Mouse (Mus musculus) limb, embryonic 13.5 days (tissue): Measurements from ENCODE around the gene Lrrc10b. TPM values are rescaled to one million over a fixed set of nuclear protein-coding genes. Genes with fewer than 3 reads are reported as not detected.

ENCODE experiments used
- ATAC-seq: fragments of 200-750 bp; cut with Nextera tagmentation; 2 replicates; pipeline ENCODE4 v1.8.0; 2017; ENCODE audit warnings: low read depth, moderate number of reproducible peaks, moderate TSS enrichment; ENCODE audit not compliant: low FRiP score
- H3K27ac ChIP-seq: fragments of 300-500 bp; sonication (generic); 2 replicates; pipeline ENCODE4 v1.5.1; 2015; ENCODE audit warnings: inconsistent platforms, mild to moderate bottlenecking, moderate library complexity
- H3K27me3 ChIP-seq: fragments of 300-500 bp; sonication (generic); 2 replicates; pipeline ENCODE4 v1.6.1; 2015; ENCODE audit warnings: mild to moderate bottlenecking, inconsistent platforms
- H3K36me3 ChIP-seq: fragments of 300-500 bp; sonication (generic); 2 replicates; pipeline ENCODE4 v1.6.1; 2015; ENCODE audit warnings: inconsistent platforms, mild to moderate bottlenecking, moderate library complexity
- H3K4me1 ChIP-seq: fragments of 300-500 bp; sonication (generic); 2 replicates; pipeline ENCODE4 v1.6.1; 2015; ENCODE audit warnings: inconsistent platforms
- H3K4me2 ChIP-seq: fragments of 300-500 bp; sonication (generic); replicated peaks from 2 replicates; pipeline ENCODE4 v1.6.1; 2015; ENCODE audit warnings: inconsistent platforms, mild to moderate bottlenecking, moderate library complexity
- H3K4me3 ChIP-seq: fragments of 300-500 bp; sonication (generic); 2 replicates; pipeline ENCODE4 v1.5.1; 2015; ENCODE audit warnings: moderate library complexity, mild to moderate bottlenecking, inconsistent platforms
- H3K9ac ChIP-seq: fragments of 300-500 bp; sonication (generic); 2 replicates; pipeline ENCODE4 v1.6.1; 2015; ENCODE audit warnings: mild to moderate bottlenecking, inconsistent platforms
- H3K9me3 ChIP-seq: fragments of 300-500 bp; sonication (generic); 2 replicates; pipeline ENCODE4 v1.6.1; 2016; ENCODE audit warnings: inconsistent platforms
- WGBS: fragments of 180-500 bp; shearing (Covaris S2); methylation state at CpG from one replicate; pipeline ENCODE4 v1.1.7; 2015; 5-methylcytosine and 5-hydroxymethylcytosine counted together
- polyA plus RNA-seq: library from polyadenylated mRNA; unstranded; fragments of >200 nt; fragmentation: Nextera tagmentation; extraction: Ambion mirVana; gene quantifications from 2 replicates; pipeline ENCODE4 v1.2.1, GENCODE M21; 2015

The Lrrc10b gene
- polyA plus RNA-seq, 1 experiment from 2014 or later = 0.25 TPM

DNA sequence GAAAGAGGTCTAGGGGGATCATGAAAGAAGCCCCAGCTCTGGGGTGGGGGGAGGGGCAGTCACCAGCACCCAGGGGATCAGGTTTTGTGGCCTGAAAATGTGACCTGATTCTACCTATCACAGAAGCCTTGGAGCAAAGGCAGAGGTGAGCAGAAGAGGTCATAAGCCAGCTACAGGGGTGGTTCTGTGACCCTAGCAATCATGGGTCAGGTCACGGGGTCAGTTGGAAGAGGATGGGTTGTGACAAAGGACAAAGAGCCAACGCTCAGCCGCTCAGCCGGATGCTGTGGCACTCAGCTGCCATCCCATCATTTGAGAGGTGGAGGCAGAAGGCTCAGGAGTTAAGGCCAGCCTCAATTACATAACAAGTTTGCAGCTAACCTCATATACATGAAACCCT lies 7.2 kb upstream of the Lrrc10b start:
- no peak overlapping the region for H3K4me2 ChIP-seq
- H3K27me3 ChIP-seq = peaks cover 42% of the 10 kb centered on the region
- ATAC-seq = no peak
- peaks cover 6% of the 10 kb centered on the region; the same call in 1 of the 2 replicates for H3K4me1 ChIP-seq
- 24% methylated on average over 4 of the region's 4 CpGs for WGBS
- H3K27ac ChIP-seq = no peak overlapping the region
- H3K36me3 ChIP-seq = no peaks in the 10 kb centered on the region
- H3K9me3 ChIP-seq = no peaks in the 10 kb centered on the region
- no peak overlapping the region for H3K4me3 ChIP-seq
- no peak overlapping the region for H3K9ac ChIP-seq

DNA sequence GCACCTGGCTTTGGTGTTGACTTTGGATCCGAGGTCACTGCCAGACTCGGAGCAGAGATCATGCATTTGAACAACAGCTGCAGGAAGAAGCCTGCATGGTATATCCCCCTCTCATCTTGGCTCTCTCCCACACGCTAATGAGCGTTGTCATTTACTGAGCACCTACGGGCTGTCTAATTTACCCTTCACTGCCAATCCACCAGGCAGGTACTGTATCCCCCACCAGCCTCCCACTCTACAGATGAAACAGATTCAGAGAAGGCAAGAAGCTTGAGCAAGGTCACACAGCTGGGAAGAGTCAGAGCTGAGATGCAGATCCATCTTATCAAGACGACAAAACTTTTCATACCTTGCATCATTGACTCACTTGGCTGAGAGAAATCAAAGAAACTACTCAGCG lies 4.3 kb upstream of the Lrrc10b start:
- H3K27ac ChIP-seq = no peak overlapping the region
- H3K9ac ChIP-seq = no peak overlapping the region
- no peak for ATAC-seq
- no peak overlapping the region for H3K4me3 ChIP-seq
- no peak overlapping the region for H3K4me2 ChIP-seq
- H3K4me1 ChIP-seq = peaks cover 23% of the 10 kb centered on the region
- H3K27me3 ChIP-seq = peaks cover 71% of the 10 kb centered on the region
- H3K36me3 ChIP-seq = no peaks in the 10 kb centered on the region
- 46% methylated on average over 7 of the region's 7 CpGs for WGBS
- H3K9me3 ChIP-seq = no peaks in the 10 kb centered on the region

DNA sequence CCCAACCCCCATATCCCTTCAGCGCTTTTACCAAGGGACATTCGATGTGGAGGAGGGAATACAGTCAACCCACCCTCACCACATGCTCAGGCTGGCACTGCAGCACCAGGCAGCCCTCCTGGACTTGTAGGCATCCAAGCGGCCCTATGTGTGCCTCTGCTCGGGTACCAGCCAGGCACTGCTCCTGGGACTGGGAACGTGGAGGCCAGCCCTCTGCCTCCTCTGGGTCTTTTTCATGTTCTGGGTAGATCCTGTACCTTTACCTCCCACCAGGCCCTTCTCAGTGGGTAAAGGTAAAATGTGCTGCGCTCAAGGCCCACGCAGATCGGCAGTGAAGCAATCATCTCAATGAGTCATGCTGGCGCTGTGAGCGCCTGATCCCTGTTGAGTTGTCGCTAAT lies 2.6 kb upstream of the Lrrc10b start:
- Histone ChIP-seq H3K9me3 (no peaks in the 10 kb centered on the region), H3K9ac (no peak overlapping the region), H3K4me2 (no peak overlapping the region), H3K4me3 (no peak overlapping the region), H3K4me1 (peaks cover 29% of the 10 kb centered on the region), H3K27ac (no peak overlapping the region), H3K36me3 (no peaks in the 10 kb centered on the region), H3K27me3 (peaks cover 87% of the 10 kb centered on the region)
- WGBS = 44% methylated on average over 11 of the region's 11 CpGs
- no peak for ATAC-seq

DNA sequence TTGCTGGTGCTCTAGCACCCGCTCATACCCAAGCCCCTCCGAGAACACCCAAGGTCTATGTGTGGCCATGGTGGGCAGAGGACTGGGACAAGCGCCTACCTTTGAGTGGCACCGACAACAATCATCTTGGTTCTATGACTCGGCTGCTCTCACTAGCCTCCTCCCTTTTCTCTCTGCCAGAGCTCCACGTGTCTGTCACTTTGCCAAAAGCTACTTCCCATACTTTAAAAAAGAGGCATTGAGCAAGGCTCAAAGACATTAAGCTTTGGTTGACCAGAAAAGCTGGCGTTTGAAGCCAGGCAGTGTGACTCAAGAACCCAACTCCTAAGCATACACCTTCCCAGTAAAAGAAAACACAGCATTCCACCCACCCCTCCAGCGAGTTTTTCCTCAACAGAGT lies 823 bp upstream of the Lrrc10b start:
- Histone ChIP-seq H3K4me1 (peaks cover 29% of the 10 kb centered on the region), H3K9me3 (no peaks in the 10 kb centered on the region), H3K4me2 (peak overlapping the region; percentile 86), H3K36me3 (no peaks in the 10 kb centered on the region), H3K4me3 (peak overlapping the region; percentile 57), H3K27me3 (peaks cover 97% of the 10 kb centered on the region), H3K27ac (no peak overlapping the region), H3K9ac (no peak overlapping the region)
- no peak for ATAC-seq
- WGBS = 25% methylated on average over 8 of the region's 8 CpGs

DNA sequence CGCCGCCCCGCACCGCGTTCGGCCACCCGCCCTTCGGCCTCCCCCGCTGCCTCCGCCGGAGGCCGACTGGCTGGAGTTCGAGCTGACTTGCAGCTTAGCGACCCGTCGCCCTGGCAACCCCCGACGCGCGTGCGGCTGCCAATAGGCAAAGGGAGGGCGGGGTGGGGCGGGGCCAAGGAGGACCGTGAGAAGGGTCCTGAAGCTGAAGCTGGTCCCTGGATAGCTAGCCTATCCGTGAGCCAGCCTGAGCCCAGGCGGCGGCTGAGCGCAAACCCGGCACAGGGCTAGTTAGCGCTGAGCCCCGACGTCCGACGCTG lies 169 bp upstream of the Lrrc10b start:
- H3K4me2 ChIP-seq = peak overlapping the region; percentile 86
- H3K27me3 ChIP-seq = peaks cover 97% of the 10 kb centered on the region
- under 1% methylated on average over 34 of the region's 34 CpGs for WGBS
- no peaks in the 10 kb centered on the region for H3K9me3 ChIP-seq
- peak overlapping the region; percentile 58 for H3K9ac ChIP-seq
- H3K36me3 ChIP-seq = no peaks in the 10 kb centered on the region
- no peak overlapping the region for H3K27ac ChIP-seq
- ATAC-seq = peak; percentile 90
- H3K4me1 ChIP-seq = peaks cover 28% of the 10 kb centered on the region
- peak overlapping the region; percentile 57 for H3K4me3 ChIP-seq

DNA sequence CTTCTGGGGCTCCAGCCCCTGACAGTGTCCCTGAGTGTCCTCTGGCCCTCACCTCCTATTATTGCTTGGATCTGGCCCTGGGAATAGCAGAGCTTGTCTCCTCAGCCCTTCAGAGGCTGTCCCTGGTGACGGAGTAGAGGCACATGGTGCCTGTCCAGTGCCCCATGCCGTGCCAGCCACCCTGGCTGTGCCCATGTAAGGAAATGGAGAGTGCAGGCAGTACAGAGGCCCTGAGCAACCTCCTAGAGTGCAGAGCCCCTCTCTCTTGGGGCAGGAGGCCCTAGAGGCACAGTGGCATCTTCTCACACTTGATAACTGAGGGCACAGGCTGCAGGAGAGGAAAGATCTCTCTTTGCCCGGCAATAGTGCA lies 1.9 kb downstream of the Lrrc10b start:
- no peaks in the 10 kb centered on the region for H3K9me3 ChIP-seq
- H3K4me2 ChIP-seq = no peak overlapping the region
- H3K4me3 ChIP-seq = no peak overlapping the region
- H3K27me3 ChIP-seq = peaks cover 91% of the 10 kb centered on the region
- peaks cover 24% of the 10 kb centered on the region for H3K4me1 ChIP-seq
- WGBS = 79% methylated on average over 3 of the region's 3 CpGs
- no peaks in the 10 kb centered on the region for H3K36me3 ChIP-seq
- ATAC-seq = no peak
- H3K27ac ChIP-seq = no peak overlapping the region
- no peak overlapping the region for H3K9ac ChIP-seq

DNA sequence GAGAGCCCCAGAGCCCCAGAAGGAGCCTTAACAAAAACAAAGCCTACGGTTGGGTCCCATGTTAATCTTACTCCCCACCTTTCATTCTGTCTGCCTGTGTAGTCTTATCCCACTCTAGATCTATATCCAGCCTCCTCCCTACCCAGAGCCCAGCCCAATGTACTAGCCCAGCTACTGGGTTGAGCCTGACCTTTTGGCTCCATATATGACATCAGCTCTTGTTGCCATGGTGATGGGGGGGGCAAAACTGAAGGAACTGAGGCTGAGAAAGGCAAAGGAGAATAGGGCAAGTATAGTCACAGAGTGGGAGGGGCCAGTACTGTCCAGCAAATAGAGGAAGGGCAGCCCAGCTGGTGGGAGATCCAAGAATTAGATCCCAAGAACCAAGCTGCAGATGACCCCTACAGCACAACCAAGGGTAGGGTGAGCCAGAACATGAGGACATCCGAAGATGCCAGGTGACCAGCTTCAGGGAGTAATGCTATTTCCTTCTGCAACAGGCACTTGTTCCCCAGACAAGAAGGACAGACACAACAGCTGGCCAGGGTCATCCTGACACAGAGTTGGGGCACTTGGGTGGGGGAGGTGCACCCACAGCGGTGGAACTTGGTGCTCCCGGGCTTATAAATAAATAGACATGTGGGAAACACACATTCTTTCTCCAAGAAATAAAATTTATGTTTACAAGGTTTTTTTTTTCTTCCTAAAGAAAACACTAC lies 2.4 kb downstream of the Lrrc10b start:
- Histone ChIP-seq H3K36me3 (no peaks in the 10 kb centered on the region), H3K4me3 (no peak overlapping the region), H3K4me1 (peaks cover 24% of the 10 kb centered on the region), H3K27ac (no peak overlapping the region), H3K9ac (no peak overlapping the region), H3K27me3 (peaks cover 86% of the 10 kb centered on the region), H3K9me3 (no peaks in the 10 kb centered on the region), H3K4me2 (no peak overlapping the region)
- no peak for ATAC-seq
- WGBS = 56% methylated on average over 4 of the region's 4 CpGs

DNA sequence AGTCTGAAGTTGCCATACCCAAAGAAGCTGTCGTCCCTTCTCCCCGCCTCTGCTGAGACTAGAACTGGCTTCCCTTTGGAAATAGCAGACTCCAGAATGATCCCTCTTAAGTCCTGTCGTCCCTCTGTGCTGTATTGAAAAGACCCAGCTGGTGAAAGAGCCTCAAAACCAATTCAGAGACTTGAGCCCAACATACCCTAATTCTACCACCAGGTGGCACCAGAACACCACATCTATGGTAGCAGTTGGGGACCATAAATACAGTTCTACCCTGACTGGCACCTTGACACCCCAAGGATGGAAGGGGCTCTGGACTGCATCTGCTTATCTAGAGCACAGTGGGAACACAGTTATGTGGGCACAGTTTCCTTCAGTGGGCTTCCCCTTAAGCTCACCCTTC lies 7.6 kb downstream of the Lrrc10b start:
- 8% methylated on average over 3 of the region's 3 CpGs for WGBS
- no peak overlapping the region for H3K9ac ChIP-seq
- no peaks in the 10 kb centered on the region for H3K9me3 ChIP-seq
- no peak overlapping the region for H3K4me3 ChIP-seq
- H3K27me3 ChIP-seq = peaks cover 34% of the 10 kb centered on the region
- ATAC-seq = peak; percentile 46; the same call in 1 of the 2 replicates
- no peaks in the 10 kb centered on the region for H3K4me1 ChIP-seq
- H3K4me2 ChIP-seq = no peak overlapping the region
- no peaks in the 10 kb centered on the region for H3K36me3 ChIP-seq
- H3K27ac ChIP-seq = no peak overlapping the region

DNA sequence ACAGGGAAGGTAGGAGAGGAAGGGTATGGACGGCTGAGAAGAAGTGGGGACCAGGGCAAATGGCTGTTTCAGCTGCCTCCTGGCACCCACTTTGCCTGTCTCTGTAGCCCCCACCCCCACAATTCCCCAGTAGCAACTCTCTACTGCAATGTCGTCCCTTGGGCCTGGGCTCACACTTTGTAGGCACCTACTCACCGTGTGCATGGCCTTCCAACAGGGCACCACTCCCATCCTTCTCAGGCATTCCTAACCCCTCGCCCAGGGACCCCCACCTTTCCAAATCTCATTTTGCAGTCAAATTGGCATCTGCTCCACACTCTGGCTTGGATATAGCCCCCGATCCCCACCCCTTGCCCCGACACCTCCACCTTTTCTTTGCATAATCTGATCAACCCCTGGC lies 8.1 kb downstream of the Lrrc10b start:
- H3K27me3 ChIP-seq = peaks cover 29% of the 10 kb centered on the region
- ATAC-seq = no peak
- no peaks in the 10 kb centered on the region for H3K36me3 ChIP-seq
- H3K4me1 ChIP-seq = no peaks in the 10 kb centered on the region
- no peak overlapping the region for H3K4me2 ChIP-seq
- no peaks in the 10 kb centered on the region for H3K9me3 ChIP-seq
- no peak overlapping the region for H3K9ac ChIP-seq
- no peak overlapping the region for H3K4me3 ChIP-seq
- WGBS = 65% methylated on average over 6 of the region's 6 CpGs
- H3K27ac ChIP-seq = no peak overlapping the region

DNA sequence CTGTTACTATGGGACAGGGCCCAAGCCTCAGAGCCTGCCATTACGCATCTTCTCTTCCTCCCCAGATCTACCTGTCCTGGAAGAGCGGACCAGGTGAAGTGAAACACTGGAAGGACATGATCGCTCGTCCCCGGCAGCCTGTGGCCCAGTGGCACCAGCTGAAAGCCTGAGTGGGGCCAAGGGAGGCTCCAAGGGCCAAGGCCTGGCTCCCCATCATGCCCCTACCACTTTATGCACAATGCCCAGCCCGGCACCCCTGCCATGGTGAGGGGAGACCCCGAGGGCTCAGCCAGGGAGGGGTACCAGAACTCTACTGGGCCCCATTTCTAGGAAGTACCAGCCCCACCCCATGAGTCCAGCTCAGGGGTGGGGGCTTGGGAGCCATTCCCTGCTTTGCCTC lies 9.0 kb downstream of the Lrrc10b start:
- H3K36me3 ChIP-seq = no peaks in the 10 kb centered on the region
- WGBS = 86% methylated on average over 7 of the region's 7 CpGs
- no peak overlapping the region for H3K4me3 ChIP-seq
- no peaks in the 10 kb centered on the region for H3K4me1 ChIP-seq
- no peak overlapping the region for H3K27ac ChIP-seq
- H3K27me3 ChIP-seq = peaks cover 22% of the 10 kb centered on the region
- H3K9me3 ChIP-seq = no peaks in the 10 kb centered on the region
- H3K4me2 ChIP-seq = no peak overlapping the region
- ATAC-seq = no peak
- no peak overlapping the region for H3K9ac ChIP-seq

DNA sequence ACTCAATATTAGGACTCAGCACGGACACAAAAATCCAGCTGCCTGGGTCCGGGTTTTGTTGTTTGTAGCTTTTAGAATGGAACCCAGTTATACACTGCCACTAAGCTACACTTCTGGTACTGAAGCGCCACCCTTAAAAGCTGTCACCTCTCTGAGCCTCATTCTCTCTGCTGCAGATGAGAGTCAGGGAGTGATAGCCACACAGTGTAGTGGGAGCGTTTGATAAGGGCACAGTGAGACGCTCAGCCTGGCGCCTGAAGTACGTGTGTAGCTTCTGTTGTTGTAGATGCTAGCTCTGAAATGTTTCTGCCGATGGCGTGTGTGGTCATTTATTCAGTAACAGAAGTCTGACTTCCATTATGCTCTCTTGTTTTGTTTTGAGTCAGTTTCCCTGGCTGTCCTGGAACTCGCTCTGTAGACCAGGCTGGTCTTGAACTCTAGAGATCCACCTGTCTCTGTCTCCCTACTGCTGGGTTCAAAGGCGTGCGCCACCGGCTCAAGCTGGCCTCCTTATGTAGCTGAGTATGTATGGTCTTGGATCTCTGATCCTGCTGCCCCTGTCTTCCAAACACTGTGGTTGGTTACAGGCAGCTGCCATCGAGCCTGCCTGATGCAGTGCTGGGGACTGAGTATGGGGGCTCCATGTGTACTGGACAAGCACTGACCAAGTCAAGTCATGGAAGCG lies 12.4 kb downstream of the Lrrc10b start:
- Histone ChIP-seq H3K27ac (no peak overlapping the region), H3K36me3 (no peaks in the 10 kb centered on the region), H3K4me3 (no peak overlapping the region), H3K9me3 (no peaks in the 10 kb centered on the region), H3K27me3 (no peaks in the 10 kb centered on the region), H3K4me1 (no peaks in the 10 kb centered on the region), H3K4me2 (no peak overlapping the region), H3K9ac (no peak overlapping the region)
- WGBS = 89% methylated on average over 15 of the region's 15 CpGs
- no peak for ATAC-seq

DNA sequence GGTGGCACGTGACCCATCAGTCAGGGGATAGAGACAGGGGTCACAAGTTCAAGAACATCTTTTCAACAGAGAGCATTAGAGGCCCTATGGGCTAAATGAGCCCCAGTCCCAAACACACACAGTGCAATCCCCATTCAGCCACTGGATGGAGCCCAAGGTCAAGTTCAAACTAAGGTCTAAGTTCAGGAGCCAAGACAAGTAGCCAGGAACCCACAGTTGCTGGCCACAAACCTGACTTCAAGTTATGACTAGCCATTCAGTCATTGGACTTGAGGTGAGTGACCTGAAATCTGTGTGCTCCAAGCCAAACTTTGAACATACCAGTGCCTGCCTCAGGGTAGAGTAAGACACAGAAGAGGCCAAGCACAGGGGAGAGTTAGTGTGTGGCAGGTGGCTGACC lies 19.8 kb downstream of the Lrrc10b start:
- H3K9me3 ChIP-seq = no peaks in the 10 kb centered on the region
- H3K9ac ChIP-seq = no peak overlapping the region
- no peak for ATAC-seq
- no peak overlapping the region for H3K27ac ChIP-seq
- no peaks in the 10 kb centered on the region for H3K36me3 ChIP-seq
- no peak overlapping the region for H3K4me2 ChIP-seq
- H3K27me3 ChIP-seq = peaks cover 8% of the 10 kb centered on the region; the same call in 1 of the 2 replicates
- 58% methylated on average over 1 of the region's 1 CpGs for WGBS
- no peak overlapping the region for H3K4me3 ChIP-seq
- no peaks in the 10 kb centered on the region for H3K4me1 ChIP-seq

DNA sequence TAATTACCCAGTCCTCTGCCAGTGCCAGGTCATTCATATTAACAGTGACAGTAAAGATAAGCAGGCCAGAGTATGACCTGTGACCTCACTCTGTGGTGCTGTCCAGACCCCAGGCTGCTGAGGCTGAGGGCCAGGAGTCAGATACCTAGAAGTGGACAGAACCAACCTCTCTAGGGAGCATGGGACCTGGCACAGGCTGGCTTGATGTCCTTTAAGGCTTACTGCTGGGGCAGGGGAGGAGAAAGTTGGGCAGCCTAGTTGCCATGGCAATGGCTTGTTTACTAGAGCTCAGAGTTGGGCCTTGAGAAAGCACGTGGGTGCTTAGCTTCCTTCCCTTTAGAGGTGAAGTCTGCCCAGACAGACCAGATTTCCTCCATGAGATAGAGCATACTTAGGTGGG lies 20.5 kb downstream of the Lrrc10b start:
- no peak overlapping the region for H3K9ac ChIP-seq
- no peak for ATAC-seq
- no peaks in the 10 kb centered on the region for H3K36me3 ChIP-seq
- no peaks in the 10 kb centered on the region for H3K4me1 ChIP-seq
- WGBS = 28% methylated on average over 1 of the region's 1 CpGs
- H3K9me3 ChIP-seq = no peaks in the 10 kb centered on the region
- peaks cover 10% of the 10 kb centered on the region; the same call in 1 of the 2 replicates for H3K27me3 ChIP-seq
- no peak overlapping the region for H3K4me3 ChIP-seq
- no peak overlapping the region for H3K4me2 ChIP-seq
- H3K27ac ChIP-seq = no peak overlapping the region
